Mouse (Mus musculus): ENCODE measurements around the gene Rpl21.

Rpl21 gene

DNA sequence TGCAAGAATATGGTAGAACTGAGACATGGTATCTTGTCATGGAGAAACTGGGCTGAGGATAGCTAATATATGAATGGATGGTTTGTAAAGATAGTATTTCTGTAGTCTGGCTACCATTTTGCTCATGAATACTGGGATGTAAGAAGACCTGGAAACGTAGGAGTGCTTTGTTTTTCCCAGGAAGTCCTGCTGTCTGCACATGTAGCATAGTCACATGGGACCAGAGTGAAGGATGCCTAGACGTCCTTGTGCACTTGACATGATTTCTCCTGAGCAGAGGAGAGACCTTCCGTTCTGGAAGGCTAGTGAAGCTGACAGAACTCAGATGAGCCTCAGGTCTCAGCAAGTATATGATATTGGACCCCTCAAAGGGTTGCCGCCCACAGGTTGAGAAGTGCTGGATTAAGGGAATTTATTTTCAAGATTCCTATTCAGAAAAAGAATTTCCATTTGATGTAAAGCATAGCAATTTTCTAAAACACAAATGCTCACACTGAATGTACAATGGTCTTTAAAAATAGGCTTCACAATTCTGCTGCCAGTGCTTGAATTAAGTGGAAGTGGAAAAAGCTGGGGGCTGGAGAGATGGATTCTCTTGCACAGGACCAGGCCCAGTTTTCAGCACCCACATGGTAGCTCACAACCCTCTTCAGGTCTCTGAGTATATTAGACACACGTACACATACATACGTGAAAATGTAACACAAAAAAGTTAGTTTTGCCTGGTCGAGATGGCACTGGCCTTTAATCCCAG lies 5.5 kb downstream of the Rpl21 start:
- TF ChIP-seq POU5F1 (IDR thresholded peaks at IDR 0.05; ENCODE audit: borderline replicate concordance, low read length) (no peak), CTCF (conservative IDR thresholded peaks at IDR 0.05; ENCODE audit: low read length) (no peak), NANOG (IDR thresholded peaks at IDR 0.05; ENCODE audit: borderline replicate concordance, low read length) (no peak)
- no peaks in the 10 kb centered on the region for H3K9me3 ChIP-seq (ENCODE audit: low read length)
- peaks cover 71% of the 10 kb centered on the region for H3K36me3 ChIP-seq (ENCODE audit: insufficient read depth, low read length)
- H3K4me1 ChIP-seq (replicated peaks; ENCODE audit: low read depth, low read length) = peaks cover 67% of the 10 kb centered on the region
- H3K4me3 ChIP-seq (replicated peaks; ENCODE audit: low read length) = no peak overlapping the region
- H3K27me3 ChIP-seq (ENCODE audit: insufficient read depth, low read length) = no peaks in the 10 kb centered on the region

- TF ChIP-seq CTCF (conservative IDR thresholded peaks at IDR 0.05; ENCODE audit: low read length) (no peak), NANOG (IDR thresholded peaks at IDR 0.05; ENCODE audit: borderline replicate concordance, low read length) (no peak), POU5F1 (IDR thresholded peaks at IDR 0.05; ENCODE audit: borderline replicate concordance, low read length) (no peak)
- Histone ChIP-seq H3K36me3 (ENCODE audit: insufficient read depth, low read length) (peaks cover 65% of the 10 kb centered on the region), H3K4me1 (replicated peaks; ENCODE audit: low read depth, low read length) (peaks cover 67% of the 10 kb centered on the region), H3K9me3 (ENCODE audit: low read length) (no peaks in the 10 kb centered on the region), H3K4me3 (replicated peaks; ENCODE audit: low read length) (no peak overlapping the region), H3K27me3 (ENCODE audit: insufficient read depth, low read length) (no peaks in the 10 kb centered on the region)
These were observed 6.4 kb downstream of the Rpl21 start for GRCm38 (mm10) chr5:146838836-146839648.

- Histone ChIP-seq H3K36me3 (ENCODE audit: insufficient read depth, low read length) (peaks cover 57% of the 10 kb centered on the region), H3K27me3 (ENCODE audit: insufficient read depth, low read length) (no peaks in the 10 kb centered on the region), H3K4me3 (replicated peaks; ENCODE audit: low read length) (no peak overlapping the region), H3K4me1 (replicated peaks; ENCODE audit: low read depth, low read length) (peaks cover 69% of the 10 kb centered on the region), H3K9me3 (ENCODE audit: low read length) (no peaks in the 10 kb centered on the region)
- TF ChIP-seq NANOG (IDR thresholded peaks at IDR 0.05; ENCODE audit: borderline replicate concordance, low read length) (no peak), CTCF (conservative IDR thresholded peaks at IDR 0.05; ENCODE audit: low read length) (no peak), POU5F1 (IDR thresholded peaks at IDR 0.05; ENCODE audit: borderline replicate concordance, low read length) (no peak)
These were observed 7.1 kb downstream of the Rpl21 start for GRCm38 (mm10) chr5:146839760-146840159.

DNA sequence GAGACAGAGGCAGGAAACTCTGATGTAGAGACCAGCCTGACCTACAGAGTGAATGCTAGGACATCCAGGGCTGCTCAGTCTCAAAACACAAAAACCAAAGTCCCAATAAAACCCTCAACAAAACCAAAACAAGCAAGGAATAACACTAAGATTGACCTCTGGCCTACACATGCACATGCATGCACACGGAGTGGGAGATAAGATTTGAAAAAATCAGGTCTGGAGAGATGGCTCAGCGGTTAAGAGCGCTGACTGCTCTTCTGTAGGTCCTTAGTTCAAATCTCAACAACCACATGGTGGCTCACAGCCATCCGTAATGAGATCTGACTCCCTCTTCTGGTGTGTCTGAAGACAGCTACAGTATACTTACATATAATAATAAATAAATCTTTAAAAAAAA lies 7.7 kb downstream of the Rpl21 start:
- H3K36me3 ChIP-seq (ENCODE audit: insufficient read depth, low read length) = peaks cover 51% of the 10 kb centered on the region
- peaks cover 66% of the 10 kb centered on the region for H3K4me1 ChIP-seq (replicated peaks; ENCODE audit: low read depth, low read length)
- no peaks in the 10 kb centered on the region for H3K9me3 ChIP-seq (ENCODE audit: low read length)
- peaks cover 6% of the 10 kb centered on the region for H3K27me3 ChIP-seq (ENCODE audit: insufficient read depth, low read length)
- H3K4me3 ChIP-seq (replicated peaks; ENCODE audit: low read length) = no peak overlapping the region
- TF ChIP-seq CTCF (conservative IDR thresholded peaks at IDR 0.05; ENCODE audit: low read length) (no peak), NANOG (IDR thresholded peaks at IDR 0.05; ENCODE audit: borderline replicate concordance, low read length) (no peak), POU5F1 (IDR thresholded peaks at IDR 0.05; ENCODE audit: borderline replicate concordance, low read length) (no peak)

DNA sequence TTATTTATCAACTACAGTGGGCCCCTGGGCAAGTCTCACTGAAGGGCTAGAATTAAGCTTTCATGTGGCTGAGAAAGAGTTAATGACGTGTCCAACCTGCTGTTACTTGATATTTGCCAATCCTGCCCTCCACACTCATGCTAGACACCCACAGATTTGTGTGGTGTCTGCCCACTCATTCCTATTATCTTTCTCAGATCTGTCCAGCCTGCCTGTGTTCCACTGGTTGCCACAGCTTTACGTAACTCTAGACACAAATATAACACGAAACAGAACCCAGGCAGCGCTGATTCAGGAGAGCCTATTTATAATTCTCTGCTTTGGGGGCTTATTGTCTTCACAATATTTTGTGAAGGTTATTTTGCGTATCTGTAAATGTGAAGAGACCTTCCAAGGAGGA lies 8.6 kb downstream of the Rpl21 start:
- TF ChIP-seq POU5F1 (IDR thresholded peaks at IDR 0.05; ENCODE audit: borderline replicate concordance, low read length) (no peak), NANOG (IDR thresholded peaks at IDR 0.05; ENCODE audit: borderline replicate concordance, low read length) (no peak)
- Histone ChIP-seq H3K4me1 (replicated peaks; ENCODE audit: low read depth, low read length) (peaks cover 64% of the 10 kb centered on the region), H3K27me3 (ENCODE audit: insufficient read depth, low read length) (peaks cover 15% of the 10 kb centered on the region), H3K36me3 (ENCODE audit: insufficient read depth, low read length) (peaks cover 42% of the 10 kb centered on the region), H3K4me3 (replicated peaks; ENCODE audit: low read length) (no peak overlapping the region), H3K9me3 (ENCODE audit: low read length) (no peaks in the 10 kb centered on the region)

DNA sequence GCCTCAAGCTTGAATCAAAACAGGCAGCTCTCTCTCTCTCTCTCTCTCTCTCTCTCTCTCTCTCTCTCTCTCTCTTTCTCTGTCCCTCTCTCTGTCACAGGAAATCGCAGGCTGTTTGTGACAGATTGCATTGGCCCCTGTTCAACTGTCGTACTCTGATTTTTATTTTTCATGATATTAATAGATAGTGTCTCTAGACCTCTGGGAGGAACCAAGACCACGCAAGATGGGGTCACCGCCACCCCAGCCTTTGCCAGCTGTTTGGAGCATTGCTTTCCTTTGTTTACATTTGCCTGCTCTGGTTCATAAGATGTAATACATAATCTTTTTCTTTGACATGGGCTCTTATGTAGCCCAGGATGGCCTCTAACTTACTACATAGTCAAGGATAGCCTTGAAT lies 9.3 kb downstream of the Rpl21 start:
- Histone ChIP-seq H3K9me3 (ENCODE audit: low read length) (no peaks in the 10 kb centered on the region), H3K4me3 (replicated peaks; ENCODE audit: low read length) (no peak overlapping the region), H3K36me3 (ENCODE audit: insufficient read depth, low read length) (peaks cover 37% of the 10 kb centered on the region), H3K4me1 (replicated peaks; ENCODE audit: low read depth, low read length) (peaks cover 57% of the 10 kb centered on the region), H3K27me3 (ENCODE audit: insufficient read depth, low read length) (peaks cover 22% of the 10 kb centered on the region)
- TF ChIP-seq NANOG (IDR thresholded peaks at IDR 0.05; ENCODE audit: borderline replicate concordance, low read length) (no peak), POU5F1 (IDR thresholded peaks at IDR 0.05; ENCODE audit: borderline replicate concordance, low read length) (no peak), CTCF (conservative IDR thresholded peaks at IDR 0.05; ENCODE audit: low read length) (no peak)

GRCm38 (mm10) chr5:146844301-146844941 lies 11.7 kb downstream of the Rpl21 start:
- no peak for TF ChIP-seq POU5F1 (IDR thresholded peaks at IDR 0.05; ENCODE audit: borderline replicate concordance, low read length)
- peak; percentile 42 for TF ChIP-seq CTCF (conservative IDR thresholded peaks at IDR 0.05; ENCODE audit: low read length)
- H3K4me3 ChIP-seq (replicated peaks; ENCODE audit: low read length) = peak overlapping the region; percentile 94
- H3K4me1 ChIP-seq (replicated peaks; ENCODE audit: low read depth, low read length) = peaks cover 35% of the 10 kb centered on the region
- peaks cover 15% of the 10 kb centered on the region for H3K36me3 ChIP-seq (ENCODE audit: insufficient read depth, low read length)
- peaks cover 25% of the 10 kb centered on the region for H3K27me3 ChIP-seq (ENCODE audit: insufficient read depth, low read length)
- H3K9me3 ChIP-seq (ENCODE audit: low read length) = no peaks in the 10 kb centered on the region

GRCm38 (mm10) chr5:146844945-146845365 lies 12.3 kb downstream of the Rpl21 start, which contains the start of gene Rasl11a:
Gene Rasl11a, plus strand, starts transcription at chr5:146845071.
- Histone ChIP-seq H3K36me3 (ENCODE audit: insufficient read depth, low read length) (peaks cover 10% of the 10 kb centered on the region), H3K27me3 (ENCODE audit: insufficient read depth, low read length) (peaks cover 25% of the 10 kb centered on the region), H3K9me3 (ENCODE audit: low read length) (no peaks in the 10 kb centered on the region), H3K4me3 (replicated peaks; ENCODE audit: low read length) (peak within 1 kb of the TSS; percentile 94), H3K4me1 (replicated peaks; ENCODE audit: low read depth, low read length) (peaks cover 30% of the 10 kb centered on the region)
- TF ChIP-seq CTCF (conservative IDR thresholded peaks at IDR 0.05; ENCODE audit: low read length) (no peak), NANOG (IDR thresholded peaks at IDR 0.05; ENCODE audit: borderline replicate concordance, low read length) (no peak), POU5F1 (IDR thresholded peaks at IDR 0.05; ENCODE audit: borderline replicate concordance, low read length) (no peak)
